Mouse (Mus musculus) thymus, adult 2 months (tissue): ENCODE results near the gene Gm20683.

Experiments used
- CTCF ChIP-seq: fragments of 200-500 bp; IDR thresholded peaks from 2 replicates; pipeline ENCODE4 v1.5.1; 2012; ENCODE audit warnings: mild to moderate bottlenecking, control low read depth, low read length, moderate library complexity, borderline replicate concordance; ENCODE audit not compliant: control insufficient read depth, poor library complexity, insufficient read depth; ENCODE audit errors: extremely low read depth
- POLR2A ChIP-seq: fragments of 200-500 bp; IDR thresholded peaks from 2 replicates; pipeline ENCODE4 v1.6.1; 2012; ENCODE audit warnings: mild to moderate bottlenecking, low read length, control low read depth, moderate library complexity; ENCODE audit not compliant: control insufficient read depth, poor library complexity, insufficient read depth; ENCODE audit errors: extremely low read depth

DNA sequence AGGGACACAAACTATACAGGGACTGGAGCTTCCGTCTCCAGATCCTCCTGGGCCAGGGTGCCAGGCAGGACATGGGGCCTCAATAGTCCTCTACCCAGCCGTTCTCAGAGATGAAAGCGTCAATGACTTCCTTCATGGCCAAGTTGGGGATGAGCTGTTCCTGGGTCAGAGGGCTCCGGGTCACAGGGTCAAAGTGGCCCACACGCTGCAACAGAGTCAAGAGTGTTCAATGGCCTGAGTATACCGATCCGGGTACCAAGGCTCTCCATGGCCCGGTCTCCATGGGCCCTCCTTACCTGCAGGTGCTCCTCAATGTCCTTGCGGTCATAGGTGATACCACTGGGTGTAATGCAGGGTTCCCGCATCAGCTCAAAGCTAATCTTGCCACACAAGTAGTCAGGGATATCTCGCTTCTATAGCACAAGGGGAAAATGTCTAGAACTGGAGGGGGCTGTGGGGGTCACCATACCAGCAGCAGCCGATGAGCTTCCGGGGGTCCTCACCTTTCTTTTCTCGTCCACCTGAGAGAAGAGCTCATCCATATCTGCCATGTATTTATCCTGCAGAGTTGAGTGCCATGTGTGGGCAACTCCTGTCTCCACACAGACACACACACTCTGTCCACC is 10.6 kb downstream of the Gm20683 start:
- TF ChIP-seq POLR2A (no peak), CTCF (no peak)
